Mouse (Mus musculus) adipocyte (in vitro differentiated cells): ENCODE data around the gene Scfd2.

ENCODE experiments used
- DNase-seq: peaks from one replicate; pipeline ENCODE4 v3.0.0-alpha.2; 2016; ENCODE audit warnings: low spot score

The Scfd2 gene

DNA sequence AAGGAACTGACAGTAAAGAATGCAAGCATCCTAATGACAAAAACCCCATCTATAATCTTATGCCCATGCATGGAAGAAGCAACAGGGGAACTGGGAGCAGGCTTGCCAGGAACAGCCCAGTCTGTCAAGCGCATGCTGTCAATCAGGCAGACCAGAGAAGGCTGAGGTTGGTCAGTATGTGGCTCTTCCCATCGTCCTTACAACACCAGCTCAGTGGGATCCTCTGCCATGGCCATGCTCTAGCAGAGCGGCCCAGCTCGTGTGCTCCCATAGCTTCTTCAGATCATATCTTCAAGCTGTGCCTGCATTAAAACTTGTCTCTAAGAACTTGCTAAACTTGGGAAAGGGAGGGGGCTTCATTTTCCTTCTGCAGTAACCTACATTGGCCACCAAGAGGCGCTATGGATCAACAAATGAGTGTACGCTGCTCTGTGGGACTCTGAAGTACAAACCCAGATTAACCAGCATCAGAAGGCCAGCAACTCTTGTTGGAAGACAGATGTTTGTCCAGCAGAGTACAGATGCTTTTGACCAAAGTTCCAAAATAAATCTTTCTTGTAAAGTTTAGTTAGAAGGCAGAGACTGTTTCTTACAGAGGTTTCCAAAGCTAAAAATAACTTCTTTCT, 220.2 kb downstream of the Scfd2 start:
- DNase-seq, result peak; percentile 91

GRCm38 (mm10) chr5:74310101-74310500, 221.5 kb downstream of the Scfd2 start:
- DNase-seq, result no peak

DNA sequence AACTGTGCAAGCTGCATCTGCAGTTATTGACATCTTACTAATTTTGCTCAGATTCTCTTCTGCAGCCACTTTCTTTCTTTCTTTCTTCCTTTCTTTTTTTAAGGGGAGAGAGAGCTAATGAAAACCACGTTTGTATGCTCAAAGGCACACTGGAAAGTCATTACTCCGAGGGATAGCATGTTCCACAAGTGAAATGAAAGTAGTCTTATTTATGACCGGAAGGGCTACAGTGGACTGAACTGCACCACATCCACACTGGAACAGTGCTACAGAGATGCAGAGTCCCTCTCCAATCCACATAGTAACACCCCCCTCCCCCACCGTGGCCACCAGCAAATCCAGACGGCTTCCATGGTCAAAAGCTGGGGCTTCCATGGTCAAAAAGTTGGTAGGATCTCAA, 224.3 kb downstream of the Scfd2 start:
- DNase-seq, result no peak

DNA sequence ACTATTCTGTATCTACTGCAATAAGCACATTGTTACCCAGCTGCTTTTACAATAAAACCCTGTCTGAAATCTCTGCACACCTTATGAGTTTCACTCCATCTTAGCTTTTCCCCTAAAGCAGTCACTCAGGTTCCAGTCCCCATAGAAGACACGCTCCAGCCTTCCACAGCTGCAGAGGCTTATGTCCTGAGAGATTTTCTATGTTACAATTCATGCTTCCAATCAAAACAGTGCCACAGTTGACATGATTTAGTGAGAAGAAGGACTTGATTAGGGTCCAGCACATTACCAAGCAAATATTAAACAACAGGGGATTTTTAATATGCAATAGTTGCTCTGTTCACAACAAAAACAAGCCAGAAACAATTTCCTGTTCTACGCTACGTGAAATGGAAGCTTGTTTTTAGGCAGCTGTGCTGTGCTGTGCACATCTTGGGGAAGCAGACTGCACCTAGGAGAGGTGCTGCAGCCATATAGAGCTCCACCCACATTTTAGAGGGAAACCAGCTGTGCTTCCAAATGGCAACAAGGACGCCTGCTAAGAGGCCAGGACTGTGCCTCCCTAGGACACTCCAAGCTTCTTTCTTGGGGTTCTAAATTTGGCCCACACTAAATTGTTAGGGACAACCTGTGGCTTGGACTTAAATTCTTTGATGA, 225.9 kb downstream of the Scfd2 start:
- peak; percentile 75 for DNase-seq

DNA sequence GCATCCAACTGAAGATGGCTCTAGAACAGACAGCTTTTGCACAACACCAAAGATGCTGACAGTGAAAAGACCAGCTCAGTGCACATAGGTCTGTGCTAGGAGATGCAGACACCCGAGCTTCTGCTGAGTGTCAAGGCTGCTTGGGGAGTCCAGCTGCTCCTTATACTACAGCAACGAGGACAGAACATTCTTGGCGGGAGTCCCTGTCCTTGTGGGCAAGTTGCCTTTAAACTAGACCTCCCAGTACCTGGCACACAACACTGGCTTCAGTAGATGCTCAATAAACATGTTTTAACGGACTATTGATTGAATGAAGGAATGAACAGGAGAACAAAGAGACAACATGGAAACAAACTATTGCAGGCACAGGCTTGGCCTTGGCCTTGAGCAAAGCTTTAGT, 226.8 kb downstream of the Scfd2 start:
- DNase-seq, result peak; percentile 60

- no peak for DNase-seq
Observed at GRCm38 (mm10) chr5:74302331-74302730, 229.2 kb downstream of the Scfd2 start.

DNA sequence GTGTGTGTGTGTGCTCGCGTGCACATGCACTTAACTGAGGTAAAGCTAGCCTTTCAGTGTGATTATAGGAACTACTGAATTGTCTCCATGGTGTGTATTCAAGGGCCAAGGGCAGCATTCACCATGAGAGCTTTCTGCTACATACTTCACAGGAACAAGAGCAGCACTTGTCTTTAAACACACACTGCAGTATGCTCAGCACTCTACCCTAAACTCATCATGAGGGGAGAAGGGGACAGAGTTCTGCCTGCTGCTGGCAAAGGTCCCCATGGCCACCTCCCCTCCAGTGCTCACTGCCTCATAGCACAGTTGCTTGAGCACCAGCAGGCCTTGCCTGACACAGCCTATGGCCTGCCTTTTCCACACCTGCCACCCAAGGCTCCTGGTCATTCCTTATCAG, 230.1 kb downstream of the Scfd2 start:
- DNase-seq, result no peak

DNA sequence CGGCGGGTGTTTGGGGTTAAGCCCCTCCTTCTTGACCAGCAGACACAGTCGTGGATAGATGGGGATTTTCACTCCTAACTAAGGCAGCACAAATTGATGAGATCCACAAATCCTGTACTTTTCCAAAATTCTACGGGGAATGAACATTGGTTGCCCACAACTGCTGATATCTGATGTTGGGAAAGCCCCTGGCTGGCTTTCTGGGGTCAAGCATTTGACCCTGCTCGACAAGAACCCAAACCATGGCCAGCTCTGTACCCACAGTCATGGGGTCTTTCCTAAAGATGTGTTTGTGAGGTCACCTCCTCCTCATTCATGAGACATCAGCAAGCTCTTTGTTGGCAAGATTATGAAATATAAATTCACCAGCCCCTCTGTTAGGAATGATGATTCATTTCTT, 230.6 kb downstream of the Scfd2 start:
- DNase-seq, result no peak

GRCm38 (mm10) chr5:74300140-74300539, 231.4 kb downstream of the Scfd2 start:
- DNase-seq, result no peak

DNA sequence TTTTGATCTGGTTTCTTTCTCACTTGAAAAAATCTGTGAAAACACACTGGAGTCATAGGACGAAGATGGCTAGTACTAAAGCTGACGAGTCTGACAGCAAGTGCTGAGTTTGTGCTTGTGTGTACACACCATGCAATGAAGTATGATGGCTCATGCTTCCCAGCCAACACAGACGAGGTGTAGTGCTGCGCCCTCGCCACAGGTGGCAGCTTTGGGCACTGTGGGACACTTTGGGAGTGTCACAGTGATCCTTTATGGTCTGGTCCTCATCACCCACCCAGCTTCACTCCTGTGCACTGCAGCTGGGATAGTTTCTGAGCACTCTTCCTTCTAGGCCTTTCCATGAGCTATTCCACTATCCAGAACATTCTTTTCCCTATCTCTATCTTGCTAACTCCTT, 234.4 kb downstream of the Scfd2 start:
- DNase-seq, result no peak

- DNase-seq, result no peak
Observed at GRCm38 (mm10) chr5:74296096-74296495, 235.5 kb downstream of the Scfd2 start.

DNA sequence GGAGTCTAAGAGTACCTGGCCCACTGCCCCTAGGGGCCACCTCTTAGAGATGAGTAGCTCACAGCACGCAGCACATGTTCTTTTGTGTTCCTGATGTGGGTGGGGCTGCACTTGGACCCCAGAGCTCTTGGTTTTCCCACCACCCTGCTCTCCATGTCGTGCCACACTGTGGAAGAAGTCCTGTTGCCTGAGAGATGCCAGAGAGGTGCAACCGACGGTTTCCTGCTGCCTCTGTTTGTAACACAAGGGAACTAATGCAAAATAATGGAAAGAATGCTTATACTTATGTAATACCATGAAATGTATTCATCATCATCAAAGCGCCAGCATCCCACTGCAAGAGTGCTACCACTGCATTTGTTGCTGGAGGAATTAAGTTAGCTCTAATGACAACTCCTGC, 238.0 kb downstream of the Scfd2 start:
- DNase-seq, result no peak

GRCm38 (mm10) chr5:74292050-74292449, 239.5 kb downstream of the Scfd2 start:
- no peak for DNase-seq

- DNase-seq, result no peak
Observed at GRCm38 (mm10) chr5:74291575-74291974, 240.0 kb downstream of the Scfd2 start.

GRCm38 (mm10) chr5:74289957-74290356, 241.6 kb downstream of the Scfd2 start:
- DNase-seq, result no peak

GRCm38 (mm10) chr5:74288206-74288605, 243.4 kb downstream of the Scfd2 start:
- DNase-seq, result no peak

- DNase-seq, result no peak
Observed at GRCm38 (mm10) chr5:74286301-74286700, 245.3 kb downstream of the Scfd2 start.

DNA sequence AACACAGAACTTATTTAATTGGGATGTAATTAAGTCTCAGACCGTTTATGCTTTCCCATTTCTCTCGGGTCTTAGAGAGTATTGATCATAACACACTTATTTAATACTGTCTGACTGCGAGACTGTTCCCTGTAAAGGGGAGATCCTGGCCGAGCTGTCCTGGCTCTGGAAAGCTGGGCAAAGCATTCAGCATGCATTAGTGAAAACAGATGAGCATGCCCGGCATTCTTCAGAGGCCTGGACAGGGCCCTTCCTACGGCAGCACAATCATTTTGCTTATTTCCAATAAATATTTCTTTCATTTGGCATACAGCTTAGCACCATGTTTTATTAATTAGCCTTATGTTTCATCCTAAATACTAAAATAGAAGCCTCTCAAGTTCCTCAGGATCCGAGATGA, 245.8 kb downstream of the Scfd2 start:
- DNase-seq, result no peak

DNA sequence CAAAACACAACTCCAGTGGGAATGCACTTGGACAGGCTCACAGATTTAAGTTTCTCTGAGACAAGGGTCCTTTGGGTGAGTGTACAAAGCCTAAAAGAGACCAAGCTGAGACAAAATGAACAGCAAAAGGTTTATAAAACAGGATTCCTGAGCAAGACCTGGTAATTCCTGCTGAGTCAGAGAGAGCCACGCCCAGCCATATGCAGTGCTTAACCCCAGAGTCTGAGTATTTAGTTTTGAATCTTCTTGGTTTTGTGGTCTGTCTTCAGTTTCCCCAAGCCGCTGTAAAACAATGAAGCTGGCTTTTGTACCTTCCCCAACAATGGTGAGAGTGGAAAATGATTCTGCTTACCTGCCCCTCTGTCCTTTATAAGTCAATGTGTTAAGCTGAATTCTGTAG, 246.3 kb downstream of the Scfd2 start:
- DNase-seq, result no peak

GRCm38 (mm10) chr5:74283545-74283944, 248.0 kb downstream of the Scfd2 start:
- DNase-seq, result peak; percentile 77

GRCm38 (mm10) chr5:74281480-74281879, 250.1 kb downstream of the Scfd2 start:
- DNase-seq, result peak; percentile 72

DNA sequence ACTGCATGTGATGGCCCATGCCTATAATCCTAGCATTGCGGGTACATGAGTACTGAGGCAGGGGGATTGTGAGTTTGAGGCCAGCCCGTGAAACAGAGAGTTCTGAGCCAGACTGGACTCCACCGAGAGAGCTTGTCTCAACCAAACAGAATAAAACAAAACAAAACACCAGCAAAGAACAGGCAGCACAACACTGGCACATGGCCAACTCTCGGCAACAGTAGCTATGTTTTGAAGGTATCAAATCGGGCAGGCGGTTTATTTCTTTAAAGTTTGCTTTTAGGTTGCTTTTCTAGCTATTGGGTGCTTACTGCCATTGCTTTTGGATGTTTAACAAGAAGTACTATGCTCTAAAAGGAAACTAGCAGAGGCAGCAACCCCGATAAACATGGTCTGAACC, 251.9 kb downstream of the Scfd2 start:
- no peak for DNase-seq

DNA sequence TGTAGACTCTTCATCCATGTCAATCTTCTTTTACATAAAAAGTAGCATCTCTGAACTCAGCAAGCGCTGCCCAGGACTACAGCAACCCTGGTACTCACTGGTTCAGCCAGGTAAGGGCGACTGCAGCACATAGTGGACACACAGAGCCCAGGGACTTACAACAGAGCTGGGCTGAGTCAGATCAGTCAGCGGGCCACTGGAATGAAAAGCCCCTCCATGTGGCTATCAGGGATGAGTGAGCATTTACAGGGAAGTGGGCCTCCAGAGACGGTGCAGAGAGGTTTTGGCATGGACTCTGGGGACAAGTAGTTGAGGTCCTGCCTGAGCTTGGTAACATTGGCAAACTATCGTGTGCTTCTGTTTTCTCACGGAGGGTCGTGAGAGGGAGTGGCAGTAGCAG, 253.1 kb downstream of the Scfd2 start:
- no peak for DNase-seq

GRCm38 (mm10) chr5:74277712-74278111, 253.8 kb downstream of the Scfd2 start:
- DNase-seq, result peak; percentile 98
